In the genomic region with DNA sequence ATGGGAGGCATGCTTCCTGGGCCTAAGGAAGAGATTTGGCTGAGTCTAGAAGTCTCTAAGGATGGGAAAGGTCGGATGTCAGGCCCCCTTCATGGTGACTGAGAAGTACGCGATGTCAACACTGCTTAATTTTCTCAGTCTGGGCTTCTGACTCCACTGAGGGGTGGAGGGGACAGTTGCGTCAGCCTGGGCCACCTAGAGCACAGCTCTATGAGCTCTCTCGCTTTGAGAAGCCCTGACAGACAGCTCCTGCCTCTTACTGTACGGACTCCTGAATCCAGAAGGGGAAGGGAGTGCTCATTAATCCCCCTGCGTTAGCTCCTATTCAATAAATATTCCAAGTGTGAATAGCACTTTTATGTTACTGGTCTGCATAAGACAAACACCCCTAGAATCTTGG, we compare ENCODE assay signal across 21 mouse cellular contexts. TPM values are rescaled to one million over a fixed set of nuclear protein-coding genes. Genes with fewer than 3 reads are reported as not detected.
DNase-seq lines count a peak whose midpoint lies in the region; ATAC-seq and TF ChIP-seq lines count a peak whose summit lies in the region.
"Had no signal": no experiment of that assay in that cellular context is flagged by ENCODE, and none has a peak within 500 bp of the region (broad histone marks: within the 10 kb centered on the region; RNA-seq: fewer than 3 reads in every experiment).

No protein-coding gene starts in this region.

- H3K27me3 ChIP-seq in kidney, embryonic 16.5 days (ENCODE audit: insufficient read depth, low read length) = no peaks in the 10 kb centered on the region
- no peaks in the 10 kb centered on the region for H3K27me3 ChIP-seq in kidney, embryonic 14.5 days (ENCODE audit: control insufficient read depth, insufficient read depth, low read length)
- H3K27me3 ChIP-seq in lung, embryonic 16.5 days (ENCODE audit: control insufficient read depth, insufficient read depth, low read depth, low read length) = no peaks in the 10 kb centered on the region
- H3K27me3 ChIP-seq: forebrain, embryonic 13.5 days; hindbrain, embryonic 12.5 days; hindbrain, embryonic 15.5 days had no signal

- H3K4me1 ChIP-seq in kidney, embryonic 16.5 days (ENCODE audit: insufficient read depth, low read length) = peaks cover 10% of the 10 kb centered on the region; the same call in 1 of the 2 replicates
- H3K4me1 ChIP-seq in kidney, embryonic 14.5 days (ENCODE audit: control insufficient read depth, insufficient read depth, low read length) = 0 out of 2 replicates have a peak, but pooled peaks cover 10% of the 10 kb centered on the region
- peaks cover 6% of the 10 kb centered on the region; the same call in 1 of the 2 replicates for H3K4me1 ChIP-seq in lung, embryonic 16.5 days (replicated peaks; ENCODE audit: control insufficient read depth, insufficient read depth, low read length)
- no peaks in the 10 kb centered on the region for H3K4me1 ChIP-seq in brown adipose tissue, adult 24 weeks (ENCODE audit: control insufficient read depth, insufficient read depth, insufficient read length, low read length)
- H3K4me1 ChIP-seq: forebrain, embryonic 13.5 days; hindbrain, embryonic 12.5 days had no signal

- no peak for TF ChIP-seq CTCF in gastrocnemius, adult 2 months (IDR thresholded peaks at IDR 0.05)

- H3K36me3 ChIP-seq in kidney, embryonic 16.5 days (ENCODE audit: insufficient read depth, low read length) = no peaks in the 10 kb centered on the region
- H3K36me3 ChIP-seq in kidney, embryonic 14.5 days (ENCODE audit: control insufficient read depth, insufficient read depth, low read length) = no peaks in the 10 kb centered on the region
- H3K36me3 ChIP-seq in lung, embryonic 16.5 days (ENCODE audit: control insufficient read depth, insufficient read depth, low read length) = no peaks in the 10 kb centered on the region
- H3K36me3 ChIP-seq: forebrain, embryonic 10.5 days; heart, embryonic 10.5 days; hindbrain, embryonic 12.5 days; hindbrain, embryonic 15.5 days had no signal

- DNase-seq in gastrocnemius, adult 2 months = no peak
- DNase-seq in gastrocnemius, postnatal 36 days = no peak
- DNase-seq in lung, postnatal 25 days (ENCODE audit: low spot score) = no peak
- DNase-seq: adrenal gland, adult 8-10 months; adrenal gland, postnatal 25 days; cerebellum, adult 18-20 months; cerebellum, adult 9-10 months; cerebellum, postnatal 14 days; gastrocnemius, postnatal 14 days; heart, adult 2 months had no signal

- intact Hi-C loops in gastrocnemius, adult 2 months (cut with DNase I) = loop anchor here (10.0 kb wide), 1 partner anchor 427 kb away; no protein-coding TSS in a partner anchor
- intact Hi-C loops in gastrocnemius, postnatal 36 days (cut with DNase I) = no loop called here

- 62% methylated on average over 7 of the region's 7 CpGs for WGBS in kidney, embryonic 16.5 days
- WGBS in kidney, embryonic 14.5 days = 53% methylated on average over 7 of the region's 7 CpGs
- 41% methylated on average over 7 of the region's 7 CpGs for WGBS in lung, embryonic 16.5 days

- no peak overlapping the region for H3K4me3 ChIP-seq in gastrocnemius, adult 2 months
- no peak overlapping the region for H3K4me3 ChIP-seq in kidney, embryonic 16.5 days (ENCODE audit: low read length)
- no peak overlapping the region for H3K4me3 ChIP-seq in kidney, embryonic 14.5 days (ENCODE audit: low read length)
- H3K4me3 ChIP-seq in lung, embryonic 16.5 days (ENCODE audit: low read length) = no peak overlapping the region
- no peak overlapping the region for H3K4me3 ChIP-seq in brown adipose tissue, adult 24 weeks (ENCODE audit: insufficient read depth, low read depth, low read length)
- H3K4me3 ChIP-seq: forebrain, embryonic 10.5 days; forebrain, embryonic 13.5 days; heart, adult 2 months; heart, embryonic 10.5 days; hindbrain, embryonic 12.5 days; hindbrain, embryonic 15.5 days had no signal

- 0 out of 2 replicates have a peak, but pooled peaks have one; percentile 20 for ATAC-seq in kidney, embryonic 16.5 days (ENCODE audit: low FRiP score, low TSS enrichment)
- ATAC-seq in kidney, embryonic 14.5 days (ENCODE audit: low FRiP score, low TSS enrichment) = no peak
- peak; percentile 37; the same call in 1 of the 2 replicates for ATAC-seq in lung, embryonic 16.5 days (ENCODE audit: low read depth)
- ATAC-seq: activated CD4-positive, CD25-positive, alpha-beta regulatory T cell, adult 4 months; forebrain, embryonic 13.5 days; forebrain, embryonic 16.5 days had no signal

- H3K9ac ChIP-seq in kidney, embryonic 16.5 days (replicated peaks; ENCODE audit: low read length) = no peak overlapping the region
- H3K9ac ChIP-seq in kidney, embryonic 14.5 days (ENCODE audit: low read depth, low read length) = no peak overlapping the region
- H3K9ac ChIP-seq in lung, embryonic 16.5 days (ENCODE audit: low read length) = no peak overlapping the region
- H3K9ac ChIP-seq: forebrain, embryonic 13.5 days; hindbrain, embryonic 12.5 days; hindbrain, embryonic 15.5 days had no signal

- H3K4me2 ChIP-seq in kidney, embryonic 16.5 days (replicated peaks; ENCODE audit: low read depth, low read length) = no peak overlapping the region
- no peak overlapping the region for H3K4me2 ChIP-seq in kidney, embryonic 14.5 days (replicated peaks; ENCODE audit: low read depth, low read length)
- no peak overlapping the region for H3K4me2 ChIP-seq in lung, embryonic 16.5 days (ENCODE audit: low read depth, low read length)
- H3K4me2 ChIP-seq: forebrain, embryonic 13.5 days; hindbrain, embryonic 12.5 days; hindbrain, embryonic 15.5 days had no signal

- H3K9me3 ChIP-seq in kidney, embryonic 16.5 days (ENCODE audit: low read length) = no peaks in the 10 kb centered on the region
- no peaks in the 10 kb centered on the region for H3K9me3 ChIP-seq in kidney, embryonic 14.5 days (ENCODE audit: control insufficient read depth, low read length)
- no peaks in the 10 kb centered on the region for H3K9me3 ChIP-seq in lung, embryonic 16.5 days (ENCODE audit: control insufficient read depth, low read length)
- H3K9me3 ChIP-seq: forebrain, embryonic 10.5 days; forebrain, embryonic 13.5 days; heart, embryonic 10.5 days; hindbrain, embryonic 12.5 days; hindbrain, embryonic 15.5 days had no signal

- H3K27ac ChIP-seq in gastrocnemius, adult 2 months = 0 out of 2 replicates have a peak overlapping the region, but pooled peaks have one; percentile 2
- H3K27ac ChIP-seq in kidney, embryonic 16.5 days (ENCODE audit: low read length) = peak overlapping the region; percentile 29; the same call in 1 of the 2 replicates
- H3K27ac ChIP-seq in kidney, embryonic 14.5 days (ENCODE audit: low read depth, low read length) = no peak overlapping the region
- no peak overlapping the region for H3K27ac ChIP-seq in lung, embryonic 16.5 days (ENCODE audit: low read length)
- peak overlapping the region; percentile 59 for H3K27ac ChIP-seq in brown adipose tissue, adult 24 weeks (replicated peaks; ENCODE audit: low read depth, low read length)
- H3K27ac ChIP-seq: forebrain, embryonic 10.5 days; forebrain, embryonic 13.5 days; heart, adult 2 months; heart, embryonic 10.5 days; hindbrain, embryonic 12.5 days; hindbrain, embryonic 15.5 days had no signal

RNA-seq across cellular contexts. Expression of a gene that starts 43.4 kb away (rescaled TPM):
- total RNA-seq in gastrocnemius, adult 2 months (2021) = 1 to 10 TPM; 2.3 to 2.6 TPM
- total RNA-seq in gastrocnemius, postnatal 36 days (2021) = 1 to 10 TPM; 2.6 to 3.7 TPM
- 1.7 and 2.4 TPM in 2 replicates for polyA plus RNA-seq in kidney, embryonic 16.5 days (2015; fragmentation: Nextera tagmentation; extraction: Ambion mirVana)
- polyA plus RNA-seq in kidney, embryonic 14.5 days (2014; fragmentation: Nextera tagmentation; extraction: Ambion mirVana) = 1.6 and 2.9 TPM in 2 replicates
- 1.8 and 2.3 TPM in 2 replicates for polyA plus RNA-seq in lung, embryonic 16.5 days (2015; fragmentation: Nextera tagmentation; extraction: Ambion mirVana)
- 0.99 and 1.8 TPM in 2 replicates for polyA plus RNA-seq in brown adipose tissue, adult 24 weeks (2012; ENCODE audit: insufficient read depth, insufficient read length, missing spikeins)

Comparison
In these comparisons a context has a peak if more than half of its experiments do, and no peak if none do; other contexts are left out.
1. H3K27ac ChIP-seq: peak in gastrocnemius, adult 2 months (single experiment), kidney, embryonic 16.5 days (single experiment) and brown adipose tissue, adult 24 weeks (single experiment); none in kidney, embryonic 14.5 days (single experiment) and lung, embryonic 16.5 days (single experiment).